ENCODE assay signal across 8 mouse cellular contexts in genomic region chr10:21144627-21145504, GRCm38 (mm10). TPM values are rescaled to one million over a fixed set of nuclear protein-coding genes. Genes with fewer than 3 reads are reported as not detected.
DNase-seq lines count a peak whose midpoint lies in the region; ATAC-seq and TF ChIP-seq lines count a peak whose summit lies in the region.

No protein-coding gene starts in this region.

- H3K4me3 ChIP-seq in brown adipose tissue, adult 24 weeks (ENCODE audit: insufficient read depth, low read depth, low read length) = peak overlapping the region; percentile 16
- H3K4me3 ChIP-seq in forebrain, embryonic 11.5 days (ENCODE audit: low read depth, low read length) = peak overlapping the region; percentile 31
- peak overlapping the region; percentile 17 to 22; a peak in 3 of 4 replicates for H3K4me3 ChIP-seq in liver, embryonic 14.5 days (ENCODE audit: insufficient read depth in 1 of 2, low read depth in 2 of 2, low read length in 2 of 2)
- H3K4me3 ChIP-seq in neural tube, embryonic 12.5 days = peak overlapping the region; percentile 43

- H3K4me1 ChIP-seq in brown adipose tissue, adult 24 weeks (ENCODE audit: control insufficient read depth, insufficient read depth, insufficient read length, low read length) = 0 out of 2 replicates have a peak, but pooled peaks cover 2% of the 10 kb centered on the region
- 0 out of 2 replicates have a peak, but pooled peaks cover 2% of the 10 kb centered on the region for H3K4me1 ChIP-seq in forebrain, embryonic 11.5 days (replicated peaks; ENCODE audit: control insufficient read depth, insufficient read depth, low read length)
- no peaks in the 10 kb centered on the region; a peak in 1 of 4 replicates for H3K4me1 ChIP-seq in liver, embryonic 14.5 days (replicated peaks; ENCODE audit: control insufficient read depth in 2 of 2, insufficient read depth in 2 of 2, low read length in 1 of 2)
- 0 out of 2 replicates have a peak, but pooled peaks cover 7% of the 10 kb centered on the region for H3K4me1 ChIP-seq in neural tube, embryonic 12.5 days

- TF ChIP-seq EP300 in liver, embryonic 14.5 days (IDR thresholded peaks at IDR 0.05; ENCODE audit: low read depth) = no peak

- no peaks in the 10 kb centered on the region for H3K36me3 ChIP-seq in forebrain, embryonic 11.5 days (ENCODE audit: control insufficient read depth, insufficient read depth, low read length)
- no peaks in the 10 kb centered on the region; the same call in none of the 2 replicates for H3K36me3 ChIP-seq in liver, embryonic 14.5 days (replicated peaks; ENCODE audit: control insufficient read depth, insufficient read depth, low read depth)
- peaks cover 5% of the 10 kb centered on the region; the same call in 1 of the 2 replicates for H3K36me3 ChIP-seq in neural tube, embryonic 12.5 days

- peak overlapping the region; percentile 38 for H3K9ac ChIP-seq in forebrain, embryonic 11.5 days (ENCODE audit: low read length)
- H3K9ac ChIP-seq in liver, embryonic 14.5 days (replicated peaks) = no peak overlapping the region
- H3K9ac ChIP-seq in neural tube, embryonic 12.5 days = peak overlapping the region; percentile 45; the same call in 1 of the 2 replicates

- intact Hi-C loops in heart, postnatal 10 days (cut with DNase I) = no loop called here

- peak overlapping the region; percentile 47 for H3K4me2 ChIP-seq in forebrain, embryonic 11.5 days (ENCODE audit: low read depth, low read length, severe bottlenecking)
- H3K4me2 ChIP-seq in liver, embryonic 14.5 days (ENCODE audit: low read depth) = peak overlapping the region; percentile 46
- peak overlapping the region; percentile 64 for H3K4me2 ChIP-seq in neural tube, embryonic 12.5 days (replicated peaks)

- DNase-seq in ES-CJ7 (ENCODE audit: low read depth, low spot score) = peak; percentile 87
- DNase-seq in forebrain, embryonic 11.5 days (ENCODE audit: low spot score) = peak; percentile 86
- DNase-seq in heart, postnatal 10 days = peak; percentile 57 to 62
- peak; percentile 82 to 86 for DNase-seq in kidney, postnatal 4 days
- no peak for DNase-seq in liver, embryonic 14.5 days (ENCODE audit: low read depth in 3 of 3, low spot score in 3 of 3)
- DNase-seq in T-cell, adult 2 months (ENCODE audit: low spot score) = no peak

- 0 out of 2 replicates have a peak, but pooled peaks have one; percentile 11 for TF ChIP-seq CTCF in liver, embryonic 14.5 days (IDR thresholded peaks at IDR 0.05; ENCODE audit: low read depth)

- WGBS in forebrain, embryonic 11.5 days = 25% methylated on average over 27 of the region's 27 CpGs
- WGBS in liver, embryonic 14.5 days (ENCODE audit: insufficient replicate concordance) = 52% methylated on average over 27 of the region's 27 CpGs
- WGBS in neural tube, embryonic 12.5 days = 23% methylated on average over 27 of the region's 27 CpGs

- no peaks in the 10 kb centered on the region for H3K27me3 ChIP-seq in forebrain, embryonic 11.5 days (ENCODE audit: control insufficient read depth, insufficient read depth, low read length)
- no peaks in the 10 kb centered on the region for H3K27me3 ChIP-seq in liver, embryonic 14.5 days (ENCODE audit: control insufficient read depth, insufficient read depth, low read length)
- no peaks in the 10 kb centered on the region for H3K27me3 ChIP-seq in neural tube, embryonic 12.5 days (replicated peaks)

- peak; percentile 91 for ATAC-seq in forebrain, embryonic 11.5 days (replicated peaks; ENCODE audit: low FRiP score)
- ATAC-seq in liver, embryonic 14.5 days (ENCODE audit: insufficient read depth) = no peak
- ATAC-seq in neural tube, embryonic 12.5 days (ENCODE audit: low FRiP score, low read depth) = peak; percentile 97

- H3K9me3 ChIP-seq in forebrain, embryonic 11.5 days (ENCODE audit: control insufficient read depth, low read length) = no peaks in the 10 kb centered on the region
- H3K9me3 ChIP-seq in liver, embryonic 14.5 days (ENCODE audit: control insufficient read depth, low read length) = no peaks in the 10 kb centered on the region
- H3K9me3 ChIP-seq in neural tube, embryonic 12.5 days = no peaks in the 10 kb centered on the region

- no peak overlapping the region for H3K27ac ChIP-seq in brown adipose tissue, adult 24 weeks (replicated peaks; ENCODE audit: low read depth, low read length)
- no peak overlapping the region for H3K27ac ChIP-seq in forebrain, embryonic 11.5 days (ENCODE audit: low read depth, low read length)
- no peak overlapping the region for H3K27ac ChIP-seq in liver, embryonic 14.5 days
- H3K27ac ChIP-seq in neural tube, embryonic 12.5 days = no peak overlapping the region

RNA-seq across cellular contexts. Expression of gene Myb, which starts 15.9 kb away (rescaled TPM):
- polyA plus RNA-seq in brown adipose tissue, adult 24 weeks (2012; ENCODE audit: insufficient read depth, insufficient read length, missing spikeins) = 0.42 TPM in 1 of 2 replicates, not detected in the other
- polyA plus RNA-seq in forebrain, embryonic 11.5 days (2014; fragmentation: Nextera tagmentation; extraction: Ambion mirVana) = 8.9 and 9.7 TPM in 2 replicates
- 1 to 10 TPM in 1 of 2 experiments, under 1 TPM in 1; 0.50 to 1.2 TPM for total RNA-seq in heart, postnatal 10 days (2021)
- polyA plus RNA-seq in liver, embryonic 14.5 days (2012; rRNA removed) = 14.1 and 16.9 TPM in 2 replicates
- 11.7 and 13.6 TPM in 2 replicates for polyA plus RNA-seq in liver, embryonic 14.5 days (2014; fragmentation: Nextera tagmentation; extraction: Ambion mirVana)
- 3.8 and 3.9 TPM in 2 replicates for polyA plus RNA-seq in neural tube, embryonic 12.5 days (2016; fragmentation: Nextera tagmentation; extraction: Ambion mirVana)

Comparison
In these comparisons a context has a peak if more than half of its experiments do, and no peak if none do; other contexts are left out.
1. DNase-seq: peak in ES-CJ7 (single experiment), forebrain, embryonic 11.5 days (single experiment), heart, postnatal 10 days (2 of 2) and kidney, postnatal 4 days (2 of 2); none in liver, embryonic 14.5 days (0 of 3) and T-cell, adult 2 months (single experiment).
2. Peak in every context shown above with its lines, with median percentiles within 50 percentile points of each other: H3K4me3 ChIP-seq and H3K4me2 ChIP-seq.